Mouse (Mus musculus): Measurements from ENCODE around the gene Cox8b.

GRCm38 (mm10) chr7:140907131-140907530 is 6.9 kb upstream of the Cox8b start:
- TF ChIP-seq MAFK (IDR thresholded peaks at IDR 0.05; ENCODE audit: insufficient read depth, low read depth, low read length) (no peak), CHD2 (IDR thresholded peaks at IDR 0.05; ENCODE audit: low read depth, low read length) (no peak)

Measured in ES-E14 (cell line).